In genomic region chr11:74830256-74831161, GRCm38 (mm10) we compare ENCODE assay signal across 7 mouse cellular contexts. TPM values are rescaled to one million over a fixed set of nuclear protein-coding genes. Genes with fewer than 3 reads are reported as not detected.
DNase-seq lines count a peak whose midpoint lies in the region; ATAC-seq and TF ChIP-seq lines count a peak whose summit lies in the region.

Gene Mnt, plus strand, starts transcription at chr11:74830920.

- TF ChIP-seq CTCF in intestine, postnatal 0 days (IDR thresholded peaks at IDR 0.05; ENCODE audit: low read depth) = no peak; the same call in none of the 2 replicates
- TF ChIP-seq CTCF in small intestine, adult 2 months (IDR thresholded peaks at IDR 0.05; ENCODE audit: extremely low read depth, insufficient read length, insufficient replicate concordance, low read depth, low read length) = no peak

- H3K4me3 ChIP-seq in embryonic facial prominence, embryonic 10.5 days = peak within 1 kb of the TSS; percentile 91
- peak within 1 kb of the TSS; percentile 82 for H3K4me3 ChIP-seq in intestine, postnatal 0 days (ENCODE audit: low read depth, low read length)
- H3K4me3 ChIP-seq in midbrain, embryonic 12.5 days = peak within 1 kb of the TSS; percentile 93
- peak within 1 kb of the TSS; percentile 64 for H3K4me3 ChIP-seq in small intestine, adult 2 months (ENCODE audit: low read depth, low read length)

- WGBS in embryonic facial prominence, embryonic 10.5 days = under 1% methylated on average over 70 of the region's 70 CpGs
- WGBS in intestine, postnatal 0 days = under 1% methylated on average over 67 of the region's 70 CpGs
- WGBS in midbrain, embryonic 12.5 days = under 1% methylated on average over 67 of the region's 70 CpGs
- WGBS in small intestine, adult 2 months = under 1% methylated on average over 70 of the region's 70 CpGs

- peak within 1 kb of the TSS; percentile 89 for H3K4me2 ChIP-seq in intestine, postnatal 0 days (replicated peaks; ENCODE audit: low read depth)
- H3K4me2 ChIP-seq in midbrain, embryonic 12.5 days (replicated peaks) = peak within 1 kb of the TSS; percentile 92

- H3K9ac ChIP-seq in intestine, postnatal 0 days (ENCODE audit: low read depth, low read length) = peak within 1 kb of the TSS; percentile 89
- H3K9ac ChIP-seq in midbrain, embryonic 12.5 days (replicated peaks) = peak within 1 kb of the TSS; percentile 90

- H3K9me3 ChIP-seq in embryonic facial prominence, embryonic 10.5 days = no peaks in the 10 kb centered on the region
- no peaks in the 10 kb centered on the region for H3K9me3 ChIP-seq in intestine, postnatal 0 days (ENCODE audit: control insufficient read depth)
- H3K9me3 ChIP-seq in midbrain, embryonic 12.5 days = no peaks in the 10 kb centered on the region

- peak within 1 kb of the TSS; percentile 90 for H3K27ac ChIP-seq in embryonic facial prominence, embryonic 10.5 days (replicated peaks)
- H3K27ac ChIP-seq in intestine, postnatal 0 days (ENCODE audit: low read depth, low read length) = peak within 1 kb of the TSS; percentile 95
- H3K27ac ChIP-seq in midbrain, embryonic 12.5 days (replicated peaks) = peak within 1 kb of the TSS; percentile 91
- peak within 1 kb of the TSS; percentile 96 for H3K27ac ChIP-seq in small intestine, adult 2 months (ENCODE audit: insufficient read depth, low read depth, low read length)

- H3K36me3 ChIP-seq in embryonic facial prominence, embryonic 10.5 days (replicated peaks) = 0 out of 2 replicates have a peak, but pooled peaks cover 6% of the 10 kb centered on the region
- H3K36me3 ChIP-seq in intestine, postnatal 0 days (ENCODE audit: control insufficient read depth, insufficient read depth) = no peaks in the 10 kb centered on the region; the same call in 1 of the 2 replicates
- no peaks in the 10 kb centered on the region for H3K36me3 ChIP-seq in midbrain, embryonic 12.5 days
- no peaks in the 10 kb centered on the region for H3K36me3 ChIP-seq in small intestine, adult 2 months (ENCODE audit: control insufficient read depth, insufficient read depth, low read length)

- peak; percentile 99 for DNase-seq in adrenal gland, postnatal 10 days
- peak; percentile 97 for DNase-seq in embryonic facial prominence, embryonic 10.5 days (ENCODE audit: low spot score)
- DNase-seq in gonadal fat pad, adult 2 months (ENCODE audit: low read depth) = peak; percentile 95
- DNase-seq in left cerebral cortex, postnatal 4 days = peak; percentile 100

- H3K4me1 ChIP-seq in embryonic facial prominence, embryonic 10.5 days = peaks cover 64% of the 10 kb centered on the region
- peaks cover 16% of the 10 kb centered on the region; the same call in 1 of the 2 replicates for H3K4me1 ChIP-seq in intestine, postnatal 0 days (replicated peaks; ENCODE audit: control insufficient read depth, insufficient read depth, low read length)
- peaks cover 35% of the 10 kb centered on the region for H3K4me1 ChIP-seq in midbrain, embryonic 12.5 days
- H3K4me1 ChIP-seq in small intestine, adult 2 months (ENCODE audit: control insufficient read depth, insufficient read depth, insufficient read length, low read length) = peaks cover 35% of the 10 kb centered on the region

- intact Hi-C loops in left cerebral cortex, postnatal 4 days (cut with DNase I) = no loop called here

- peaks cover 12% of the 10 kb centered on the region; the same call in 1 of the 2 replicates for H3K27me3 ChIP-seq in embryonic facial prominence, embryonic 10.5 days (replicated peaks; ENCODE audit: low read depth, poor library complexity, severe bottlenecking)
- H3K27me3 ChIP-seq in intestine, postnatal 0 days (replicated peaks; ENCODE audit: control insufficient read depth, insufficient read depth, low read length) = no peaks in the 10 kb centered on the region
- peaks cover 10% of the 10 kb centered on the region for H3K27me3 ChIP-seq in midbrain, embryonic 12.5 days
- H3K27me3 ChIP-seq in small intestine, adult 2 months (ENCODE audit: control insufficient read depth, insufficient read depth, low read length) = no peaks in the 10 kb centered on the region

- peak; percentile 35; the same call in 1 of the 2 replicates for TF ChIP-seq POLR2A in small intestine, adult 2 months (IDR thresholded peaks at IDR 0.05; ENCODE audit: low read depth, low read length)

- peak; percentile 76 for ATAC-seq in intestine, postnatal 0 days
- ATAC-seq in midbrain, embryonic 12.5 days (ENCODE audit: low FRiP score, low read depth) = peak; percentile 90

RNA-seq across cellular contexts. Expression of gene Mnt, which starts in this region (rescaled TPM):
- 10 to 100 TPM; 19.1 to 20.6 TPM for total RNA-seq in adrenal gland, postnatal 10 days (2021)
- polyA plus RNA-seq in embryonic facial prominence, embryonic 10.5 days (2016; fragmentation: Nextera tagmentation; extraction: Ambion mirVana) = 5.2 and 5.3 TPM in 2 replicates
- 11.5 and 18.8 TPM in 2 replicates for polyA plus RNA-seq in gonadal fat pad, adult 2 months (2012; rRNA removed)
- polyA plus RNA-seq in intestine, postnatal 0 days (2015; fragmentation: Nextera tagmentation; extraction: Ambion mirVana) = 5.3 and 5.8 TPM in 2 replicates
- total RNA-seq in left cerebral cortex, postnatal 4 days (2021) = 10 to 100 TPM; 36.7 to 36.8 TPM
- 8.7 TPM in 2 replicates for polyA plus RNA-seq in midbrain, embryonic 12.5 days (2016; fragmentation: Nextera tagmentation; extraction: Ambion mirVana)
- polyA plus RNA-seq in small intestine, adult 2 months (2012; rRNA removed) = 9.5 and 23.6 TPM in 2 replicates

Comparison
In these comparisons a context has a peak if more than half of its experiments do, and no peak if none do; other contexts are left out.
1. Peak in every context shown above with its lines: DNase-seq, ATAC-seq, H3K4me3 ChIP-seq and H3K27ac ChIP-seq.